Mouse (Mus musculus) lung, postnatal 14 days (tissue): Measurements from ENCODE around the gene Mfsd12.

Experiments used
- DNase-seq: peaks from one replicate; pipeline ENCODE4 v3.0.0; 2021

The Mfsd12 gene

DNA sequence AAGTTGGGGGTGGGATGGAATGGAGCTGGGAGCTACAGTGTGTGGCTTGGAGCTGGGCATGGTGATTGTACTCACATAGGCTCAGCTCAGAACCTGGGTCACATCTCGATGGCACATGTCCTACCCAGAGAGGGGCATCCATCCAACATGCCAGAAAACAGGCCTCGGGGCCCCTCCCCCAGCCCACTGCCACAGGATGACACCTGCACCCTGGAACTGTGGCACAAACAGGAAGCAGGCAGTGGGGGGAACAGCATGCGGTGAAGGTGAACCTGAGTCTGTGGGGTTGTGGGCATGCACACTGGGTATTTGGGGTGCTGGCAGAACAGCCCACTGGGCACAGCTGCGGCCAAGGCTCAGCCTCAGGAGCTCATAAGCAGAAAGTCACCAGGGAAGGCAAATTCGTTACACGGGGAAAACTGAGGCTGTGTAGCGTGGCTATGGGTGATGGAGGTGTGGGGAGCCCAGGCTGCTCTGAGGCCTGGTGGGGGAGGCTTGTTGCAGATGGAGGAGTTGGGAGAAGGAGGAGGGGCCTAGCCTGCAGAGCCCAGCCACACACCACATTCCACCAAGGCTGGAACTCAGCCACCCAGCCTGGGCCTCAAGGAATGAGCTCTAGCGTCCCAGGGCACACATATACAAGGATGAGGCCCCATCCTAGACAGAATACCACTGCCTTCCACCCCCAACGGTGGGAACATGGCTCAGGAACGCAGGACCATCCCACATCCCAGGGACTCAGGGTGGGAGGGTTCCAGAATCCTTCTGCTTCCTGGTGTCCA, 27.9 kb upstream of the Mfsd12 start:
- DNase-seq, result peak; percentile 52

DNA sequence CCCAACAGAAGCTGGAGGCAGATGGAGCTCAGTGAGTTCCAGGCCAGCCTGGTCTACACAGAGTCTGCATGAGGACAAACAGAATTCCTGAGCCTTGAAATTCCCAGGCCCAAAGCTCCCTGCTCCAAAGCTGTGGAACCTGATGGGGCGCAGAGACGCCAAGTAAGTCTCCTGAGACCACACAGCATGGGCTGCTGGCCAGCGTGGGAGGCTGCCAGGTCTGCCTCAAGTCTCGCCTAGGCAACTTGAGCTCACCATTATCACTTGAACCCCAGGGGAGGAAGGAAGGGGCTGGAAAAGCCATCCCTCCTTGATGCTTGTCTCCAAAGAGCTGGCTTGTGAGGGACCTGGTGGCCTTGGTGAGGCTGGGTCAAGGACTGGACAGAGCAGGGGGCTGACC, 27.3 kb upstream of the Mfsd12 start:
- no peak for DNase-seq

DNA sequence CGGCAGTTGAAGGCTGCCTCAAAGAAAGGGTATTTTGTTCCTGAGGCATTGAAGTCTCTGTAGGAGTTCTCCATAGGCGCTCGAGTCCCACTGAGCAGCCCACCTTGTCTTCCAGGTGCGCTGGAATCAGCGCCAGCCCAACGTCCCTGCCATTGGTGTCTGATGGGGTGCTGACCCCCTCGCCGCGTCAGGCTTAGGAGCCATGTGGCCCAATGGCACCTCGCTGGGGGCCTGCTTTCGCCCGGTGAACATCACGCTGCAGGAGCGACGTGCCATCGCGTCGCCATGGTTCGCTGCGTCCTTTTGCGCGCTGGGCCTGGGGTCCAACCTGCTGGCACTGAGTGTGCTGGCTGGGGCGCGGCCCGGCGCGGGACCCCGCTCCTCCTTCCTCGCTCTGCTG, 25.0 kb upstream of the Mfsd12 start:
- no peak for DNase-seq

DNA sequence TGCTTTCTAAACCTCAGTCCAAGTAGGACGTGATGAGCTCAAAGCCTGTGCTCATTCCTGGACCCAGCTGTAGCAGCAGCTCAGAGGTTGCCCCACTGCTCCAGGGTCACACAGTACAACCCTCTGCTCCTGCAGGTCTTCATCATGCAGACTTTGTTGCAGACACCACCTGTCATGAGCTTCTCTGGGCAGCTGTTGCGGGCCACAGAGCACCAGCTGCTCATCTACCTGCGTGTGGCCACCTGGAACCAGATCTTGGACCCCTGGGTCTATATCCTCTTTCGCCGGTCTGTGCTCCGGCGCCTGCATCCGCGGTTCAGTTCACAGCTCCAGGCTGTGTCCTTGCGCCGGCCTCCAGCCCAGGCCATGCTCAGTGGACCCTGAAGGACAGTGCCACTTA, 23.0 kb upstream of the Mfsd12 start:
- no peak for DNase-seq

DNA sequence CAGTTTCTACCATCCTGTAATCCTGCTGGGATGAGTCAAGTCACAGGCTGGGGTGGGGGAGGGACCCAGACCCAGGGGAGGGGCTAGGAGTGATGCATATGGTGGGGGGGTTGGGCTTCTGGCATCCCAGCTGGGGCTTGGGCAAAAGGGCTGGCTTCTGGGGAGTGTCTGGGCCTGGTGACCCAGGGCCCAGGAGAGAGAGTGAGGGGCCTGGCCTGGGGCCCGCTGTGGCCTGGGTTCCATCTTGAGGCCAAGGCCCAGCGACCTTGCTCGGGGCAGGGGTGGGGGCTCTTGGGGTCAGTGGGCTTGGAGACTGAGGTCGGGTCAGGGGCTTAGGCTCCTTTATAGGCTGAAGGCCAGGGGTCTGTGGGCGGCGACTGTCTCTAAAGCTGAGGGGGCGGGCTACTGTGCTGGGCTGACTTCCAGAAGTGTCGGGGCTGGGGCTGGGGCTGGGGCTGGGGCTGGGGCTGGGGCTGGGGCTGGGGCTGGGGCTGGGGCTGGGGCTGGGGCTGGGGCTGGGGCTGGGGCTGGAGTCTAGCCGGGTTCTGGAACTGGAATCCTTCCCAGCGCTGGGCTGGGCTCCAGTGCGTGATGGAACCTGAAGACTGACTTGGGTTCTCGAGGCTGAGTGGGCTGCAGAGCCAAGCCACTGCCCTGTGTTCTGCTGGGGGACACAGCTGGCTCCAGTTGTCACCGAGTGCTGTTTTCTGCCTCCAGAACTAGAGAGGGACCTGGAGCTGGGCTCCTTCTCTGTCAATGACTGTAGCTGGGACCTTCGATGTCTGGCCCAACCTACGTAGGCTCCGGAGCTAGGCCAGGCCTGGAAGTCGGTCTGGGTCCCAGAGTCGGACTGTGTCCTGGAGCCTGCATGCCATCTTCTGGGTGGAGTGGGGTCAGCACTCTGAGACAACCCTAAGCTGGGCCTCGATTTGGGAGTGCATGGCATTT, 21.6 kb upstream of the Mfsd12 start:
- DNase-seq, result peak; percentile 55

DNA sequence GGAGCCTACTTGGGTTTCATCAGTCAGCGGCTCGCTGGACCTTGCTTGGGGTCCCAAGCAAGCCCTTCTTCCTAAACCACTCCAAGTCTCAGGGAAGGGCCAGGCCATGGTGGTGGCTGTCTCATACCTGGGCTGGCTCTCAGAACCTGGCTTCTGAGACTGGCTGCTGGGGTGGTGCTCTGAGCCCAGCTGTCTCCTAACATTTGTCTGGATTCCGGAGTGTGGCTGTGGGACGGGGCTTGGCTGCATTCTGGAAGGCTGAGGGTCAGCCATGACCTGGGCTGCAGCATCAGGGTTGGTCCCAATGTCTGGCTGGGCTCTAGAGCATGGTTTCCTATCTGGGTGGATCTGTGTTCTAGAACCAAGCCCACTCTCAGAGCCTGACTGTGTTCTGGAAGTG, 20.7 kb upstream of the Mfsd12 start:
- no peak for DNase-seq

DNA sequence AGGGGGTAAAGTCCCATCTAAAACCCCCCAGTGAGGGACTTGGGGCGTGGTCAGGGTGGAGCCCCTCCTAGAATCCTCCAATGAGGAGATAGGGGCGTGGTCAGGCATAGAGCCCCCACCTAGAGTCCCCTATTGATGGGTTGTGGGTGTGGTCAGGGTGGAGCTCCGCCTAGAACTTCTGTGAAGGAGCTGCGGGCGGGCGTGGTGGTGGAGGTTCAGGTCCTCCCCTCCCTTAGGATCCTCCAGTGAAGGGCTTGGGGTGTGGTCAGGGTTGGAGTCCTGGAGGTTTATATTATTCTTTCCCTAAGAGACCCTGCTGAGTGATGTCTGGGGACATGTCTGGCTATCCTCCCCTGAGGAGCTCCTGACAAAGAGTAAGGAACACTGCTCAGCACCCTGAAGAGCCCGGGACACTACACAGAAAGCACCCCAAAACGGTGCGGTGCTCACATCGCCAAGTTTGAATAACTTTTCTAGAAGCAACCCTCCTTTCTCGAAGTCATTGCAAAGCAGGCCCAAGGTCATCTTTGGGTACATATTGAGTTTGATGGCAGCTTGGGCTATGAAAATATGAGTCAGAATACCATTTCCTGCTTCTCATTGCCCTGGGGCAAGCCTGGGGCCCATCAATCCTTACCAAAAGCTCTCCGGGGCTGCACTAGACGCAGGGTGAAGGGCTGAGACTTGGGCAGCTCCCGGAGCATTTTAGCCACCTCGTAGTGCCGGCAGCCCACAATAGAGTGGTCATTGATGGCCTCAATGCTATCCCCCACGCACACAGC, 16.5 kb upstream of the Mfsd12 start:
- DNase-seq, result no peak

- peak; percentile 87 for DNase-seq
Observed at GRCm38 (mm10) chr10:81341333-81341949, 15.8 kb upstream of the Mfsd12 start.

- DNase-seq, result peak; percentile 49
Observed at GRCm38 (mm10) chr10:81342686-81343505, 14.4 kb upstream of the Mfsd12 start, which contains the start of gene Gipc3. Gipc3 (minus strand) TSS chr10:81343266.

DNA sequence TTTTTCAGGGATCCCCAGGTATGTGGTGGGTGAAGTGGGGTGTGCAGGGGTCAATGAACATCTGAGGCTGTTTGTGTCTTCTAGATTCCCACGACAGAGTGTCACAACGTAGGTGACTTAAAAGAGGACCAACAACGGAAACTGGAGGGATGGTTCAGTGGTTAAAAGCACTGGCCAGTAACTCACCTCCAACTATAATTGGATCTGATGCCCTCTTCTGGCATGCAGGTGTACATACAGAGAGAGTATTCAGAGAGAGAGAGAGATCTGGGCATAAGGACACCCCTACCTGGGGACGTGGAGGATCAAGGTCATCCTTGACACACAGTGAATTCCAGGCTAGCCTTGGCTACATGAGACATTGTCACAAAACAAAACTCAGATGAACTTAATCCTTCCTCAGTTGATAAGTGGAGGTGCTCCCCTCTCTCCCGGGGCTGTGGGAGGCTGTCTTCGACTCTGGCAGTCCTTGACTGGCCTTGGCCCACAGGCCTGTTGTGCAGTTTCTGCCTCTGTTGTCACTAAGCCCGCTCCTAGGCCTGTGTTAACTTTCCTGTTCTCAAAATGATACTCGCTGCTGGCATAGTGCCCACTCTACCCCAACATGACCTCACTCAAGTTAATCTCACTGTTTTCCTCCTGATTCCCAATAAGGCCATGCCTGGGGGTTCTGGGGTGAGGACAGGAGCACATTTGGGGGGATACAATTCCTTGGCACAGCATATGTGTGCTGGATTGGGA, 12.7 kb upstream of the Mfsd12 start:
- DNase-seq, result no peak

GRCm38 (mm10) chr10:81345162-81345534, 12.1 kb upstream of the Mfsd12 start:
- no peak for DNase-seq

GRCm38 (mm10) chr10:81346453-81347067, 10.7 kb upstream of the Mfsd12 start:
- DNase-seq, result peak; percentile 71

GRCm38 (mm10) chr10:81349146-81349545, 8.1 kb upstream of the Mfsd12 start:
- DNase-seq, result no peak

DNA sequence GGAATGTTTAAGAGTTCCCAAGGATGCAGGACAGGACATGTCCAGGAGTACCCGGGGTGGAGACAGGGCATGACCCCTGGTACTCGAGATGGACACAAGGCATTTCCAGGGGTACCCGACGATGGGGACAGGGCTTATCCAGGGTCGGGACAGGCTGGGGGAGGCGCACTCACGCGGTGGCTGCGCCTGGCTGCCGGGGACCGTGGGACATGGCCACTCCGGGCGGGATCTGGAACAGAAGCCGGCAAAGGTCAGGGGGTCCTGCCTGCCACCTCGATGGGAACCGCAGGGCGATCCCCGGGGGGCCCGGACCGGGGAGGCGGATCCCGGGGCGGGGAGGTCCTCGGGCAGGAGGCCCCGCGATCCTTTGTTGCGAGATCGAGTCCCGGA, 7.3 kb upstream of the Mfsd12 start:
- no peak for DNase-seq

GRCm38 (mm10) chr10:81350351-81351063, 6.8 kb upstream of the Mfsd12 start, which contains the start of gene Hmg20b:
Hmg20b (minus strand) TSS chr10:81350480.
- DNase-seq, result peak; percentile 99

DNA sequence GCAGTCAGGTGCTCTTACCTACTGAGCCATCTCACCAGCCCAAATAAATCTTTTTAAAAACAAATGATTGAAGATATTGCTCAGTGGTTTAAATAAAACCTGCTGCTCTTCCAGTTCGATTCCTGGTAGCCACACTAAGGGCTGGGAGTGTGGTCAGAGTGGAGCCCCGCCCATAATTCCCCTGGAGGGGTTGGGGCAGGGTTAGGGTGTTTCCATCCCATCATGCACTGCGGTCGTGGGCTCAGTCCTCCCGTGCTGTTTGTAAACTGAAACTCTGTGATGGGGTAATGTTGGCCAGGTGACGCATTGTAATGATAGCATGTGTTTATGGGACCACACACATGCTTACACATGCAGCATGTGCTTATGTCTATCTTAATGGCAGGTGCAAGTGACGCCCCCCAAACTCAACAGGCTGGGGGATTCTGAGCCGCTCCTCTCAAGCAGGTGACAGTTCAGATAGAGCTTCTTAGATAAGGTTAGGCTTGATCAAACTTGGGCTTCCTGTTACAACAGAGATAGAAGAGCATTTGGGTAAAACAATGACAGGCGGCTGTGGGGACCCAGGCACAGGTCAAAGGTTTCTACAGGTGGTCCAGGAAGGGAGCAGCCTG, 5.5 kb upstream of the Mfsd12 start:
- no peak for DNase-seq

- no peak for DNase-seq
Observed at GRCm38 (mm10) chr10:81354738-81355477, 2.4 kb upstream of the Mfsd12 start.

GRCm38 (mm10) chr10:81355533-81355932, 1.8 kb upstream of the Mfsd12 start:
- no peak for DNase-seq
